Mouse (Mus musculus) heart, postnatal 0 days (tissue): ENCODE data around the gene Dbf4. TPM values are rescaled to one million over a fixed set of nuclear protein-coding genes. Genes with fewer than 3 reads are reported as not detected.

Experiments
- ATAC-seq: fragments of 200-750 bp; cut with Nextera tagmentation; 2 replicates; pipeline ENCODE4 v1.8.0; 2017; ENCODE audit warnings: low read depth, moderate number of reproducible peaks, moderate library complexity; ENCODE audit not compliant: insufficient read depth
- DNase-seq: peaks from one replicate; pipeline ENCODE4 v3.0.0-alpha.2; 2016; ENCODE audit warnings: low spot score
- H3K27ac ChIP-seq: fragments of 300-500 bp; sonication (generic); 2 replicates; pipeline ENCODE4 v1.5.1; 2014; ENCODE audit warnings: low read depth, mild to moderate bottlenecking
- H3K27me3 ChIP-seq: fragments of 300-500 bp; sonication (generic); 2 replicates; pipeline ENCODE4 v1.6.1; 2014; ENCODE audit warnings: low read length, mixed read lengths; ENCODE audit not compliant: control insufficient read depth, insufficient read depth
- H3K36me3 ChIP-seq: fragments of 300-500 bp; sonication (generic); replicated peaks from 2 replicates; pipeline ENCODE4 v1.6.1; 2014; ENCODE audit warnings: low read length, mixed read lengths; ENCODE audit not compliant: control insufficient read depth, insufficient read depth
- H3K4me1 ChIP-seq: fragments of 300-500 bp; sonication (generic); 2 replicates; pipeline ENCODE4 v1.6.1; 2014; ENCODE audit warnings: antibody characterized with exemption; ENCODE audit not compliant: control insufficient read depth, insufficient read depth
- H3K4me2 ChIP-seq: fragments of 300-500 bp; sonication (generic); 2 replicates; pipeline ENCODE4 v1.6.1; 2014; ENCODE audit warnings: low read depth, mild to moderate bottlenecking, low read length, moderate library complexity
- H3K4me3 ChIP-seq: fragments of 300-500 bp; sonication (generic); 2 replicates; pipeline ENCODE4 v1.5.1; 2014; ENCODE audit warnings: low read depth, low read length
- H3K9ac ChIP-seq: fragments of 300-500 bp; sonication (generic); replicated peaks from 2 replicates; pipeline ENCODE4 v1.6.1; 2014; ENCODE audit warnings: low read depth, low read length, mixed read lengths
- H3K9me3 ChIP-seq: fragments of 300-500 bp; sonication (generic); replicated peaks from 2 replicates; pipeline ENCODE4 v1.6.1; 2016; ENCODE audit warnings: low read length; ENCODE audit not compliant: control insufficient read depth
- CTCF ChIP-seq: IDR thresholded peaks from 2 replicates; pipeline ENCODE4 v1.5.1; 2016; ENCODE audit warnings: antibody characterized with exemption, control low read depth, low read depth
- EP300 ChIP-seq: IDR thresholded peaks from 2 replicates; pipeline ENCODE4 v1.6.1; 2016; ENCODE audit warnings: antibody characterized with exemption, low read depth
- WGBS: fragments of 180-500 bp; shearing (Covaris S2); extraction: QIAGEN DNeasy Blood & Tissue Kit; methylation state at CpG from one replicate; pipeline ENCODE4 v1.1.7; 2014; 5-methylcytosine and 5-hydroxymethylcytosine counted together
- polyA plus RNA-seq: library from polyadenylated mRNA; unstranded; fragments of >200 nt; fragmentation: Nextera tagmentation; extraction: Ambion mirVana; gene quantifications from 2 replicates; pipeline ENCODE4 v1.2.1, GENCODE M21; 2015
- total RNA-seq: library from RNA; depleted of rRNA; stranded (reverse); fragments of >200 nt; gene quantifications from 2 replicates; pipeline ENCODE4 v1.2.3, GENCODE M21; 2014; ENCODE audit warnings: low replicate concordance

Gene Dbf4
- total and polyA plus RNA-seq, 2 experiments from 2014 or later: 8.1 to 8.5 TPM

GRCm38 (mm10) chr5:8373415-8373814 lies 49.1 kb downstream of the Dbf4 start:
- WGBS: 82% methylated on average over 4 of the region's 4 CpGs
- Histone ChIP-seq H3K9ac (no peak overlapping the region), H3K4me2 (no peak overlapping the region), H3K4me1 (no peaks in the 10 kb centered on the region), H3K27ac (no peak overlapping the region), H3K9me3 (no peaks in the 10 kb centered on the region), H3K27me3 (no peaks in the 10 kb centered on the region), H3K36me3 (no peaks in the 10 kb centered on the region), H3K4me3 (no peak overlapping the region)
- DNase-seq (no peak), ATAC-seq (no peak)
- TF ChIP-seq EP300 (no peak), CTCF (no peak)

GRCm38 (mm10) chr5:8368781-8369180 lies 53.7 kb downstream of the Dbf4 start:
- H3K9me3 ChIP-seq: no peaks in the 10 kb centered on the region
- H3K27ac ChIP-seq: no peak overlapping the region
- ATAC-seq: no peak
- H3K4me2 ChIP-seq: no peak overlapping the region
- 0 out of 2 replicates have a peak, but pooled peaks cover 2% of the 10 kb centered on the region for H3K27me3 ChIP-seq
- no peak for DNase-seq
- H3K4me3 ChIP-seq: no peak overlapping the region
- no peak overlapping the region for H3K9ac ChIP-seq
- no peak for TF ChIP-seq EP300
- no peak for TF ChIP-seq CTCF
- no peaks in the 10 kb centered on the region for H3K36me3 ChIP-seq
- WGBS: 69% methylated on average over 5 of the region's 5 CpGs
- peaks cover 5% of the 10 kb centered on the region; the same call in 1 of the 2 replicates for H3K4me1 ChIP-seq

- 44% methylated on average over 7 of the region's 7 CpGs for WGBS
- H3K36me3 ChIP-seq: no peaks in the 10 kb centered on the region
Observed at GRCm38 (mm10) chr5:8368328-8368692, 54.2 kb downstream of the Dbf4 start.

GRCm38 (mm10) chr5:8367614-8368327 lies 54.7 kb downstream of the Dbf4 start, which contains the start of gene Adam22:
Gene Adam22 (minus strand): TSS chr5:8368160.
- under 1% methylated on average over 54 of the region's 55 CpGs for WGBS
- H3K9me3 ChIP-seq: no peaks in the 10 kb centered on the region
- H3K4me3 ChIP-seq: peak within 1 kb of the TSS; percentile 66
- H3K4me1 ChIP-seq: peaks cover 5% of the 10 kb centered on the region; the same call in 1 of the 2 replicates
- H3K27ac ChIP-seq: peak within 1 kb of the TSS; percentile 33; the same call in 1 of the 2 replicates
- peak; percentile 99 for ATAC-seq
- no peaks in the 10 kb centered on the region for H3K36me3 ChIP-seq
- H3K27me3 ChIP-seq: 0 out of 2 replicates have a peak, but pooled peaks cover 2% of the 10 kb centered on the region
- TF ChIP-seq CTCF: peak; percentile 11; the same call in 1 of the 2 replicates
- no peak for TF ChIP-seq EP300
- DNase-seq: peak; percentile 85
- peak within 1 kb of the TSS; percentile 65 for H3K9ac ChIP-seq
- H3K4me2 ChIP-seq: peak within 1 kb of the TSS; percentile 93

More at GRCm38 (mm10) chr5:8368328-8368692, 54.2 kb downstream of the Dbf4 start:
- Histone ChIP-seq H3K9ac (no peak overlapping the region), H3K4me2 (peak overlapping the region; percentile 93), H3K4me1 (peaks cover 5% of the 10 kb centered on the region; the same call in 1 of the 2 replicates), H3K4me3 (peak overlapping the region; percentile 66), H3K27ac (no peak overlapping the region), H3K9me3 (no peaks in the 10 kb centered on the region), H3K27me3 (0 out of 2 replicates have a peak, but pooled peaks cover 2% of the 10 kb centered on the region)
- DNase-seq: no peak
- ATAC-seq: 0 out of 2 replicates have a peak, but pooled peaks have one; percentile 3
- no peak for TF ChIP-seq EP300
- TF ChIP-seq CTCF: no peak

- Histone ChIP-seq H3K4me1 (peaks cover 5% of the 10 kb centered on the region; the same call in 1 of the 2 replicates), H3K9ac (peak overlapping the region; percentile 65; the same call in 1 of the 2 replicates), H3K4me3 (peak overlapping the region; percentile 66), H3K27me3 (0 out of 2 replicates have a peak, but pooled peaks cover 2% of the 10 kb centered on the region), H3K27ac (no peak overlapping the region), H3K9me3 (no peaks in the 10 kb centered on the region), H3K4me2 (peak overlapping the region; percentile 93), H3K36me3 (no peaks in the 10 kb centered on the region)
- DNase-seq (no peak), ATAC-seq (no peak; the same call in 1 of the 2 replicates)
- 5% methylated on average over 25 of the region's 25 CpGs for WGBS
- TF ChIP-seq EP300 (no peak), CTCF (no peak)
Observed at GRCm38 (mm10) chr5:8366771-8367613, 55.5 kb downstream of the Dbf4 start.
